Mouse (Mus musculus) MEL (cell line): ENCODE measurements at regions not wholly inside any gene's neighbourhood (a gene's known extent, or its start where the extent isn't known, plus 50 kb on each side); places are given as distances from the start of the nearest gene placed in this dataset.

ENCODE experiments used
- DNase-seq: peaks from one replicate; pipeline ENCODE4 v3.0.0; 2011; ENCODE audit warnings: low read depth, low spot score
- H3K27ac ChIP-seq: 2 replicates; pipeline ENCODE4 v1.5.1; 2012; ENCODE audit warnings: low read depth, mild to moderate bottlenecking, control low read depth, low read length, moderate library complexity; ENCODE audit not compliant: control insufficient read depth
- H3K27me3 ChIP-seq, 2 experiments: fragments of 150-350 bp in 1 of 2; sonication (generic) in 1 of 2; 2 replicates each; pipeline ENCODE4 v1.6.1; 2012; ENCODE audit warnings: low read length in 2 of 2, mild to moderate bottlenecking in 2 of 2, improper control_type of control experiment in 1 of 2, moderate library complexity in 1 of 2; ENCODE audit not compliant: insufficient read depth in 2 of 2, control insufficient read depth in 1 of 2
- H3K36me3 ChIP-seq, 2 experiments: 2 replicates each; pipeline ENCODE4 v1.6.1; 2012 to 2014; ENCODE audit warnings: low read length in 2 of 2, improper control_type of control experiment in 1 of 2, inconsistent platforms in 1 of 2, mild to moderate bottlenecking in 1 of 2; ENCODE audit not compliant: insufficient read depth in 2 of 2, control insufficient read depth in 1 of 2
- H3K4me1 ChIP-seq, 2 experiments: fragments of 150-350 bp in 1 of 2; sonication (generic) in 1 of 2; 2 replicates each; pipeline ENCODE4 v1.6.1; 2012; ENCODE audit warnings: low read length in 2 of 2, improper control_type of control experiment in 1 of 2, mild to moderate bottlenecking in 1 of 2; ENCODE audit not compliant: insufficient read depth in 2 of 2, control insufficient read depth in 1 of 2
- H3K4me3 ChIP-seq, 2 experiments: fragments of 150-350 bp in 1 of 2; sonication (generic) in 1 of 2; 2 replicates each; pipeline ENCODE4 v1.5.1; 2012; ENCODE audit warnings: low read depth in 2 of 2, low read length in 2 of 2, mild to moderate bottlenecking in 2 of 2, moderate library complexity in 2 of 2, control low read depth in 1 of 2, improper control_type of control experiment in 1 of 2; ENCODE audit not compliant: control insufficient read depth in 1 of 2, insufficient read depth in 1 of 2
- H3K79me2 ChIP-seq: 2 replicates; pipeline ENCODE4 v1.6.1; 2012; ENCODE audit warnings: mild to moderate bottlenecking, low read length, moderate library complexity; ENCODE audit not compliant: control insufficient read depth, poor library complexity, insufficient read depth
- H3K9ac ChIP-seq: 2 replicates; pipeline ENCODE4 v1.6.1; 2012; ENCODE audit warnings: low read depth, mild to moderate bottlenecking, control low read depth, low read length, moderate library complexity; ENCODE audit not compliant: control insufficient read depth, poor library complexity, severe bottlenecking
- H3K9me3 ChIP-seq: fragments of 150-350 bp; sonication (generic); replicated peaks from 2 replicates; pipeline ENCODE4 v1.6.1; 2012; ENCODE audit warnings: mild to moderate bottlenecking, low read length, improper control_type of control experiment, moderate library complexity; ENCODE audit not compliant: insufficient read depth
- CHD1 ChIP-seq: IDR thresholded peaks from 2 replicates; pipeline ENCODE4 v1.6.1; 2012; ENCODE audit warnings: low read depth, mild to moderate bottlenecking, inconsistent platforms, low read length, improper control_type of control experiment
- EP300 ChIP-seq, 2 experiments: IDR thresholded peaks; 2 replicates each; pipeline ENCODE4 v1.6.1; 2011; ENCODE audit warnings: improper control_type of control experiment in 2 of 2, low read length in 2 of 2, low read depth in 1 of 2, mild to moderate bottlenecking in 1 of 2
- JUND ChIP-seq: IDR thresholded peaks from 2 replicates; pipeline ENCODE4 v1.6.1; 2011; ENCODE audit warnings: low read depth, mild to moderate bottlenecking, improper control_type of control experiment, low read length
- MAFK ChIP-seq: IDR thresholded peaks from 2 replicates; pipeline ENCODE4 v1.6.1; 2011; ENCODE audit warnings: low read depth, mild to moderate bottlenecking, low read length, improper control_type of control experiment, borderline replicate concordance
- MAX ChIP-seq: IDR thresholded peaks from 2 replicates; pipeline ENCODE4 v1.6.1; 2011; ENCODE audit warnings: low read length, improper control_type of control experiment
- MXI1 ChIP-seq: IDR thresholded peaks from 2 replicates; pipeline ENCODE4 v1.6.1; 2011; ENCODE audit warnings: mild to moderate bottlenecking, low read depth, low read length, improper control_type of control experiment
- MYB ChIP-seq: IDR thresholded peaks from 2 replicates; pipeline ENCODE4 v1.6.1; 2011; ENCODE audit warnings: mild to moderate bottlenecking, low read depth, low read length, improper control_type of control experiment
- NRF1 ChIP-seq: IDR thresholded peaks from 2 replicates; pipeline ENCODE4 v1.6.1; 2014; ENCODE audit warnings: low read depth, mild to moderate bottlenecking, inconsistent platforms, low read length, improper control_type of control experiment, moderate library complexity; ENCODE audit not compliant: poor library complexity, insufficient read depth, severe bottlenecking
- POLR2AphosphoS5 ChIP-seq: IDR thresholded peaks from 2 replicates; pipeline ENCODE4 v1.6.1; 2012; ENCODE audit warnings: low read depth, borderline replicate concordance, mild to moderate bottlenecking, inconsistent platforms, low read length, moderate library complexity, mixed read lengths
- SIN3A ChIP-seq: IDR thresholded peaks from 2 replicates; pipeline ENCODE4 v1.6.1; 2012; ENCODE audit warnings: low read length, improper control_type of control experiment, inconsistent platforms
- SMC3 ChIP-seq: IDR thresholded peaks from 2 replicates; pipeline ENCODE4 v1.6.1; 2011; ENCODE audit warnings: low read depth, low read length, improper control_type of control experiment
- TCF12 ChIP-seq: IDR thresholded peaks from 2 replicates; pipeline ENCODE4 v1.6.1; 2014; ENCODE audit warnings: low read depth, mild to moderate bottlenecking, inconsistent platforms, low read length, improper control_type of control experiment, moderate library complexity
- UBTF ChIP-seq: IDR thresholded peaks from 2 replicates; pipeline ENCODE4 v1.6.1; 2012; ENCODE audit warnings: low read depth, mild to moderate bottlenecking, inconsistent platforms, low read length, improper control_type of control experiment, moderate library complexity, borderline replicate concordance; ENCODE audit not compliant: insufficient read depth
- USF2 ChIP-seq, 2 experiments: IDR thresholded peaks; 2 replicates each; pipeline ENCODE4 v1.6.1; 2011 to 2012; ENCODE audit warnings: improper control_type of control experiment in 2 of 2, low read length in 2 of 2, borderline replicate concordance in 1 of 2, inconsistent platforms in 1 of 2, low read depth in 1 of 2, mild to moderate bottlenecking in 1 of 2; ENCODE audit not compliant: insufficient read depth in 1 of 2
- ZC3H11A ChIP-seq: IDR thresholded peaks from 2 replicates; pipeline ENCODE4 v1.6.1; 2012; ENCODE audit warnings: low read depth, mild to moderate bottlenecking, inconsistent platforms, low read length, improper control_type of control experiment
- ZMIZ1 ChIP-seq: IDR thresholded peaks from 2 replicates; pipeline ENCODE4 v1.6.1; 2012; ENCODE audit warnings: low read depth, mild to moderate bottlenecking, inconsistent platforms, low read length, improper control_type of control experiment, moderate library complexity
- ZNF384 ChIP-seq: IDR thresholded peaks from 2 replicates; pipeline ENCODE4 v1.6.1; 2012; ENCODE audit warnings: low read depth, mild to moderate bottlenecking, inconsistent platforms, low read length, improper control_type of control experiment

DNA sequence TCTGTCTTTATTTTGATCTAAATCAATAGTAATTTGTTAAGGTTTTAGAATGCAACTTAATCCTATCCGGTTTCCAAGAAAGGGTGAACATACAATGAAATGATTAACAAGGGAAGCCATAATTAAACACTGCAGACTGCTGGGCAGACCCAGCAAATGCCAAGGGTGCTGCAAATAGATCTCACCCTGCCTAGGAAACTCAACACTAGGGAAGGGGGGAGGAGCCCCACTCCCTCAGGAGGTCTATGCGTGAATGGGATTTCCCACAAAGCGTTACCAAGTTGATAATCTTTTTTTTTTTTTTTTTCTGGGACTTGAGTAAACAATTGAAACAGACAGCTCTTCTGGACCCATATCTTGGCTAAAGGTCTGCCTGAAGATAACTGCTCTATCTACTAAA lies 95.4 kb downstream of the Mbip start:
- no peak for TF ChIP-seq MAFK
- no peak for TF ChIP-seq NRF1
- no peak for TF ChIP-seq MAX
- no peak for TF ChIP-seq ZC3H11A
- H3K4me1 ChIP-seq = no peaks in the 10 kb centered on the region
- no peak overlapping the region for H3K9ac ChIP-seq
- H3K79me2 ChIP-seq = no peaks in the 10 kb centered on the region
- no peaks in the 10 kb centered on the region for H3K9me3 ChIP-seq
- peaks cover 2 to 7% of the 10 kb centered on the region in 2 experiments; a peak in 3 of 4 replicates for H3K27me3 ChIP-seq
- no peak overlapping the region for H3K27ac ChIP-seq
- no peak for DNase-seq
- H3K4me3 ChIP-seq = no peak overlapping the region
- no peaks in the 10 kb centered on the region for H3K36me3 ChIP-seq

DNA sequence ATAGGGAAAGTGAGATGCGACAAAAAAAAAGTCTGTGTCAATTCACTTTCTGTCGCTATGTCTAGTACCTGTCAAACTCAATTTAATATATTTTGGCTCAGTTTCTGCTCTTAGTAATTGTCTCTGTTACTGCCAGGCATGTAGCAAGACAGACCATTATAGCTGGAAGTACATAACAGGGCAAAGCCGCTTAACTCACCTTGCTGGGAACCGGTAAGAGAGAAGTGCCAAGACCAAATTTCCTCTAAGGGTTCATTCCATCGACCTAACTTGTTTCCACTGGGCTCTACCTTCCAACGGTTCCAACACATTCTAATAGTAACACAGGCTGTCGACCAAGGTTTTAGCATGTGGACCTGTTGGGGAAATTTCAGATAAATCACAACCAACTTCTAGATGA lies 99.3 kb downstream of the Mbip start:
- TF ChIP-seq ZC3H11A (no peak), ZNF384 (no peak), POLR2AphosphoS5 (no peak), USF2 (IDR thresholded peaks at IDR 0.05; ENCODE audit: borderline replicate concordance in 1 of 2, insufficient read depth in 1 of 2, low read depth in 1 of 2, low read length in 2 of 2) (no peak), ZMIZ1 (no peak)

DNA sequence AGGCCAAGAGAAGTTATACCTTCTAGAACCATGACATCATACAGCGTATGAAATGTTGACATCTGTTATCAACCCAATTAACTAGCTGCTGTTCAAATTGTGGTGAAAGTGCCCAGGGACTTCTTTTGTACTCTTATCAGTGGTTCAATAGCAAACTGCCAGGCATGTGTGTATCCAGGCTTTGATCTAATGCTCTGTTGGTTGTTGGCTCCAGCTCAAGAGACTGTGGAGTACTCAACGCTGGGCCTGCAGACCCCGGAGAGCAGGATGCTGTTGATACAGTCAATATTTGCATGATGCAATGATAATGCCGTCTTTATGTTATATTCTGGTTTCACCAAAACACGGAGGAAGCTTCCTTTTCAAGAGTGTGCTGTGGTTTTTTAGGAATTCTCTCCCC lies 102.9 kb downstream of the Mbip start:
- H3K79me2 ChIP-seq = no peaks in the 10 kb centered on the region
- H3K9ac ChIP-seq = no peak overlapping the region

More for the DNA sequence above, 99.3 kb downstream of the Mbip start:
- Histone ChIP-seq H3K9ac (no peak overlapping the region), H3K79me2 (no peaks in the 10 kb centered on the region), H3K27me3 (peaks cover 2 to 5% of the 10 kb centered on the region in 2 experiments; a peak in 3 of 4 replicates), H3K9me3 (no peaks in the 10 kb centered on the region), H3K4me1 (no peaks in the 10 kb centered on the region), H3K36me3 (no peaks in the 10 kb centered on the region), H3K27ac (no peak overlapping the region), H3K4me3 (no peak overlapping the region)
- DNase-seq = no peak

More for the DNA sequence above, 102.9 kb downstream of the Mbip start:
- no peaks in the 10 kb centered on the region for H3K9me3 ChIP-seq
- no peak overlapping the region for H3K27ac ChIP-seq
- TF ChIP-seq ZMIZ1 = no peak
- no peak for TF ChIP-seq MYB
- TF ChIP-seq SMC3 = no peak
- TF ChIP-seq TCF12 = no peak
- TF ChIP-seq UBTF = no peak
- no peak for TF ChIP-seq EP300 (IDR thresholded peaks at IDR 0.05; ENCODE audit: low read depth in 1 of 2, low read length in 2 of 2)
- no peak for TF ChIP-seq JUND
- no peak for TF ChIP-seq CHD1
- no peak for TF ChIP-seq NRF1
- TF ChIP-seq SIN3A = no peak
- no peak for TF ChIP-seq MXI1
- no peaks in the 10 kb centered on the region for H3K36me3 ChIP-seq
- DNase-seq = no peak
- no peaks in the 10 kb centered on the region for H3K4me1 ChIP-seq
- H3K4me3 ChIP-seq = no peak overlapping the region
- H3K27me3 ChIP-seq = peaks cover 1 to 2% of the 10 kb centered on the region in 2 experiments; a peak in 2 of 4 replicates
